Mouse (Mus musculus) natural killer cell, adult 2 months (primary cell): ENCODE measurements around the gene Tmcc2.
"Not testable (repeated sequence)": the region's sequence is repeated elsewhere in the genome, so short reads cannot be mapped to it uniquely, and the experiment has no call there.

Source experiments
- DNase-seq, 2 experiments: peaks; one replicate each; pipeline ENCODE4 v3.0.0; 2022; ENCODE audit warnings: low spot score in 2 of 2

Gene Tmcc2

GRCm38 (mm10) chr1:132370681-132371173 lies 20.4 kb downstream of the Tmcc2 start:
- no peak for DNase-seq

DNA sequence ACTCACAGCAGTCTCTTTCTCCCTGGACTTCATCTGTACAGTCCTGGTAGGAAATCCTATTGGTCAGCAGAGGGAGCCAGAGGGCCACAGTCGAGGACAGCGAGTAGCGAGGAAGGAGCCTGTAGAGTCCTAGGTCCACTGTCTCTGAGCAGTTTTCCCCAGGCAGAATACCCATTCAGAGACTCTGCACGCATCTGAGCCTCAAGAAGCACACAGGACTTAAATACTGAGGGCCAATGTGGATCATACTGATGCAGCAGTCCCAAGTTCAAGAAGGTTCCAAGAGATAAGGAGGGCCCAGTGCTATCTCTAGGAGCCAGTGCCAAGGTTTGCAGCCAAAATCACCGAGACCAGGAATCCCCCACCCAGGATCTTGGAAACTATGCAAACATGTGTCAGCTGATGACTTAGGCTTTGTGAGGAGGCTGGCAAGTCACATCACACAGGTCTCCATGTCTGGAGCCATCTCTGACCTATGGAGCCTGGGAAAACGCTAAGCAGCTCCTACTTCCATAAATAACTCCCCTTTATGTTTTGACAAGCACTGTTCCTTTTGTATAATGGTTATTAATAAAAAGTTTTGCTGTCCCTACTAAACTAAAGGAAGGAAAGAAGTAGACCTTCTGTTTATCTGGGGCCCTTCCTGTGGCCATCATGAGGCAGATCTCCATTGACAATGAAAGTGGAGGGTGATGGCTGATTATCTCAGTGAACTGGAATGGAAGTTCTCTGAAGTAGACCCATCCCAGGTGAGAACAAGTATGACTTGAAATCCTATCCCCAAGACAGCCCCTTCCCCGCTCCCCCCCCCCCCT lies 23.2 kb downstream of the Tmcc2 start:
- DNase-seq: peak; percentile 59 to 74

GRCm38 (mm10) chr1:132366937-132367336 lies 24.1 kb downstream of the Tmcc2 start:
- no peak for DNase-seq

DNA sequence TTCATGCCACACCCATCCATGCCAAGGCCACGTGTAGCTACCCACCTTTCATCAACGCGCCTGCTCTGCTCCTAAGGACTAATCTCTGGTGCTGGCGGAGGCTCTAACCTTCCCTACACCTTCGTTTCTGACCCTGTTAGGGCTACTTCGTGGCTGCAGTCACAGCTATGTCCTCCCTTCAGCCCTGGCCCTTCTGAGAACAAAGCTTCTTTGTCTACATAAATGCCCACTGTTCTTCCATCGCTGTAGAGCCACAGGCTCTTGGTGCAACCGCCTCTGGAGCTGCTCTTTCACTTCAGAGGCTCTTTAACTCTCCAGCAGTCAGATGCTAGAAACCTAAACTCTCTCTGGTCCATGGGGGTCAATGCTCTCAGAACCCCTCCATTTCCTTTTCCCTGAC lies 24.8 kb downstream of the Tmcc2 start:
- no peak for DNase-seq

GRCm38 (mm10) chr1:132365645-132366044 lies 25.4 kb downstream of the Tmcc2 start:
- no peak for DNase-seq

- no peak for DNase-seq
Measured at GRCm38 (mm10) chr1:132364896-132365557, 26.1 kb downstream of the Tmcc2 start.

DNA sequence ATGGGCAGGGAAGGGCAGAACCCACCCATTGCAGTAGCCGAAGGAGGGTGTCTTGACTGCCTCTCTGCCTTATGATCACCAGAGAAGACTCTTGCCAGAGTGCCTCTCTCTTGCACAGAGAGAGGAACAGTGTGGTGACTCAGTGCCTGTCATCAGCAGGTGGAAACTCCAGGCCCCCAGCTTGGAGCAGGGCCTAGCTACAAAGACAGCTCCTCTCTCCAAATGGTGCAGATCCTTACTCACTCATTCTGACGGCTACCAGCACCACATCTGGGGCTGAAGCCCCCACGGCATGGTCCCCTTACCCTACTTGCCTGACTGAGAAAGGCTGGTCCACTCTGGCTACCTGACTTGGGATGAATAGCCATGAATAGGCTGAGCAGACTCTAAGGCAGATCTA lies 26.7 kb downstream of the Tmcc2 start:
- DNase-seq: no peak

DNA sequence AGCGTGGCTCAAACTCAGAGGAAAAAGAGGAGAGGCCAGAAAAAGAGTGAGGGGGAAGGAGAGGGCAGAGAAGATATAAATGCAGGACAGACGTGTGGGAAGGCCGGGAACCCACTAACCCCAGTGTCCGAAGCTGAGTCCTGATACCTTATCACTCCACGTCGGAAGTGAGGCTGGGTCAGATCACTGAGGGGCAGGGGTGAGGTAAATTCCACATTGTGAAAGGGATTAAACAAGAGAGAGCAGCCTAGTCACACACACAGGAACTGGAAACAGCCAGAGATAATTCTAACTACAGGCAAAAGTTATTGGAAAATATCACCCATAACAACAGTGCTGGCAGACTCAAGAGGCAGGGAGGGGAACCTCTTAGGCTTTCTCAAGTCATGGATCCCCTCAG lies 29.1 kb downstream of the Tmcc2 start:
- no peak for DNase-seq

GRCm38 (mm10) chr1:132356841-132357240 lies 34.2 kb downstream of the Tmcc2 start:
- DNase-seq: no peak

GRCm38 (mm10) chr1:132355841-132356242 lies 35.2 kb downstream of the Tmcc2 start:
- peak; percentile 71 to 81 for DNase-seq

DNA sequence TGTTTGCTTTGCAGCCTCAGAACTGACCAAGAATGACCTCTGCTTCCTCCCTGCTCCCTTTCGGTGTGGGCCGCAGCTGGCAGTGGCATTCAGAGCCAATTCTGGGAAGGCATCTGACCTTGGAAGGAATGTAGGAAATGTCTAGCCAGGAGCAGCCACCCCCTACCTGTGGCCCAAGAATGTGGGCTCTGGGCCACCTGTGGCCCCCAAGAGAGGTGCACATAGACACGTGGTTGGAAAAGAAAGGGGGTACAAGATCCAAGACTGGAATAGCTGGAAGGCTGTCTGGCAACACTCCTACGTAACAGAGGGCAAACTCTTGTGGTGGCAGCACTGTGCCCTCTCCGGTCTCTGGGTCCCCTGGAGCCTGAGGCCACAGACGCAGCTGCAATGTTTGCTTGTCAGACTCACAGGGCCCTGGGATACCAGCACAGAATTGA lies 35.9 kb downstream of the Tmcc2 start:
- no peak for DNase-seq

GRCm38 (mm10) chr1:132354234-132354633 lies 36.8 kb downstream of the Tmcc2 start:
- DNase-seq: no peak

- DNase-seq: no peak
Measured at GRCm38 (mm10) chr1:132353389-132353788, 37.7 kb downstream of the Tmcc2 start.

GRCm38 (mm10) chr1:132351058-132351457 lies 40.0 kb downstream of the Tmcc2 start:
- DNase-seq: no peak

- not testable (repeated sequence) for DNase-seq
Measured at GRCm38 (mm10) chr1:132349601-132350000, 41.5 kb downstream of the Tmcc2 start.

GRCm38 (mm10) chr1:132349049-132349448 lies 42.0 kb downstream of the Tmcc2 start:
- not testable (repeated sequence) for DNase-seq

- no peak for DNase-seq
Measured at GRCm38 (mm10) chr1:132348401-132348800, 42.7 kb downstream of the Tmcc2 start.

GRCm38 (mm10) chr1:132346951-132347350 lies 44.1 kb downstream of the Tmcc2 start:
- no peak for DNase-seq

DNA sequence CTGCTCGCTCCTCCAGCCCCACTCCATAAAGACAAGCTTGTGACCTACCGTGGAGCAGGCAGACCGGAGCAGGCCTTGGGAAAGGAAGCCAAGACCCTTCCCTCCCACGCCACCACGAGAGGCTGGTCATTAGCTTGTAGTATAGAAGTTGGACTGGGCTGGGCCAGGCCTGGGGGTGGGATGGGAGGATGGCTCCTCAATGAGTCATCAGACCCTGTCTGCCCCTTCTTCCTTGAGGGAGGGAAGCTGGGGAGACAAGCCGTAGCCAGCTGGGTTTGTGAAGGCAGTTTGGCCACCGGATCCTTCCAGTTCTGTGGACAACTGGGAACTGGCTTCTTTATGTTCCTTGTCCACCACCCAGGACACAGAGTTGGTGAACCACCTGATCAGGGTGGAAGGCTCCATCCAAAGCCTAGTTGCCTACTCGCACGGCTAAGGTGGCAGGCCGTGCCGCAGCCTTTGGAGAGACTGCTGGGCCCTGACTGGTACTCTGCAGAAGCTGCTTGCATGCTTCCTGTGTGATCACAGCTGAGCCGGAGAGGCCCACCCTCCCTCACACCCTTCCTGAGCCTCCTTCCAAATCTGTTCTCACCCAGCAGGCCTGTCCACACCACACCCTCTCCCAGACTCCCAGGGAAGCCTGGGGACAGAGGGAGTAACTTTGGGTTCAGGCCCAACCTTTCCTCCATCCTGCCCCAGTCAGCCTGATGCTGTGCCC lies 44.8 kb downstream of the Tmcc2 start:
- peak; percentile 16 to 26 for DNase-seq

DNA sequence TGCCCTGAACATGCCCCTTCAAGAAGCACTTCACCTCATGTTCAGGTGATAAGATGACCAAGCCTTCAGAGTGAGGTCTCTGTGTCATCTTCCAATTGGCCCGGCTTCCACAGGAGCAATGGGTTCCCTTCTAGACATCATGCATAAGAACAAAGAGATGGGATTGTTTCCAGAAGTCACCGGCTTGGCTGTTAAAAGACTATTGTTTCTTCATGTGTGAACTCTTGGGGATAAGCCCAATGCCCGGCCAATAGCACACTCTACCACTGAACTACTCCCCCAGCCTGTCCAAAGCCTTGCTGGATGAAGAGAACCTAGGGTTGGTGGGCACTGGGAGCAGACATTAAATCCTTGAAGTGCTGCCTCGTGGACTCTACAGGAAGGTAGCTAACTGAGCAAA lies 45.6 kb downstream of the Tmcc2 start:
- no peak for DNase-seq

GRCm38 (mm10) chr1:132343656-132344055 lies 47.4 kb downstream of the Tmcc2 start:
- peak in 1 of 2 experiments; percentile 13 for DNase-seq

- peak in 1 of 2 experiments; percentile 27 for DNase-seq
Measured at GRCm38 (mm10) chr1:132343191-132343590, 47.9 kb downstream of the Tmcc2 start.
